Mouse (Mus musculus) ES-CJ7 (cell line): Measurements from ENCODE around the gene Efhd2.

Experiments used
- DNase-seq: peaks from one replicate; pipeline ENCODE4 v3.0.0; 2011; ENCODE audit warnings: low read depth, low spot score

Gene Efhd2

GRCm38 (mm10) chr4:141881289-141881914, 6.7 kb upstream of the Efhd2 start:
- DNase-seq, result no peak

- no peak for DNase-seq
Measured at GRCm38 (mm10) chr4:141879875-141880274, 5.2 kb upstream of the Efhd2 start.

- no peak for DNase-seq
Measured at GRCm38 (mm10) chr4:141879074-141879473, 4.4 kb upstream of the Efhd2 start.

GRCm38 (mm10) chr4:141878621-141879020, 3.9 kb upstream of the Efhd2 start:
- DNase-seq, result no peak

DNA sequence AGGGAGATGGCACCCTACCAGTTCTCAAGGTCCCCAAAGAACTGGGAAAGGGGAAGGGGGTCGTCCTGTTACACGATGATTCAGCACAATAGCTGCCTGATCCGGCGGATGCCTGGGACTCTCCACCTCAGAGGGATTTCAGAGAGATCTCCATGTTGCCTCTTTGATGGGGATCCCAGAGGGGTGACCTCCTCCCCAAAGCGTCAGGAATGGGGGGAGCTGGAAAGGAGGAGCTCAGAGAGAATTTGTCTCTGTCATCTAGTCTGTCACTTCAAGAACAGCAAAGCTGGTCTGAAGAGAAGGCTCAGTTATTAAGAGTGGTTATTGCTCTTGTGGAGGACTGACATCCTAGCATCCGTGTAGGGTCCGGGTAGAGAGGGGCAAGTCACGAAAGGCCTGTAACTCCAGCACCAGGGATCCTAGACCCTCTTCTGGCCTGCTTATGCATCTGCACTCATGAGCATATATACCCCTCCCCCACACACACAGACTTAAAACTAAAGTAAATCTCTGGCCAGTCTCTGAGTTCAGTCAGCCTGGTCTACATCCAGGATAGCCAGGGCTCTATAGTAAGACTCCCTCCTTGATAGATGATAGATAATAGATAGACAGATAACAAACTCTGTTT, 875 bp upstream of the Efhd2 start:
- DNase-seq, result no peak

DNA sequence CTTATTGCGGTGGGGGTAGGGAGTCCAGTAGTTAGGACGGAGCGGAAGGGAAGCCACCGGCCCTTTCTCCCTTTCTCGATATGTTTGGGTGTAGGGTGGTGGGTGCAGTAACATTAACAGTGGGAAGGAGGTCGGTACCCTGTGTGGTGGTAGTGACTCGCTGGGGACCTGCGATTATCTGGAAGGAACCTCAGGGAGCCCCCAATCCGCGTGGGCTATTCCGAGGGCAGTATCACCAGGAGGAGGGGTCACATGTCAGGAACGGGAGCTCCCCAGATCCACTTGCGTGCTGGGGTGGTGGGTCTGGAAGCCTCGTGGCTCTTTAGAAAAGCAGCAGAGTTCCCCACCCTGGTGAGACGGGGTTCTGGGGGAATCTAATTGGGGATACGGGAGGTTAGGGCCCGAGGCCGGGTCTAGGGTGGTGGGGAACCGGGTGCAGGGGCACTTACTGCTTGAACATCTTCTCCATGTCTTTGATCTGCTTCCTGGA, 564 bp downstream of the Efhd2 start:
- DNase-seq, result no peak

GRCm38 (mm10) chr4:141872977-141873376, 1.7 kb downstream of the Efhd2 start:
- DNase-seq, result no peak

GRCm38 (mm10) chr4:141871909-141872308, 2.8 kb downstream of the Efhd2 start:
- DNase-seq, result no peak

DNA sequence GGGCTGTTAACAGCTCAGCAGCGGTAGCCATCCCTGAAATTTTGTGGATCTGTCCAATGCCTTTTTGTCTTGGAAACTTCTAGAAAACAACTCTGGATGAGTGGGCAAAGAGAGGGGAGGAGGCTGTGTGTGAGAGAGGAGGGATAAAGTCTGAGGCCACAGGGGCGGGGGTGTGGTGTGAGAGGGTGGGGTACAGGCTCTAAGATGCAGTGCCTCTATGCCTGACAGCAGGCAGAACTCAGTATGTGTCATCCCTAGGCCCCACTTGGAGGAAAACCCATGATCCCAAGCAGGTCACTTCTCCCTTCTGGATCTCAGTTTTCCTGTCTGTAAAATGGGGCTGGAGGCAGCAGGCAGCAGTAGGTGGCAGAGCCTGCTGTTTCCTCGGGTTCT, 3.4 kb downstream of the Efhd2 start:
- no peak for DNase-seq

- no peak for DNase-seq
Measured at GRCm38 (mm10) chr4:141870666-141871332, 3.9 kb downstream of the Efhd2 start.

DNA sequence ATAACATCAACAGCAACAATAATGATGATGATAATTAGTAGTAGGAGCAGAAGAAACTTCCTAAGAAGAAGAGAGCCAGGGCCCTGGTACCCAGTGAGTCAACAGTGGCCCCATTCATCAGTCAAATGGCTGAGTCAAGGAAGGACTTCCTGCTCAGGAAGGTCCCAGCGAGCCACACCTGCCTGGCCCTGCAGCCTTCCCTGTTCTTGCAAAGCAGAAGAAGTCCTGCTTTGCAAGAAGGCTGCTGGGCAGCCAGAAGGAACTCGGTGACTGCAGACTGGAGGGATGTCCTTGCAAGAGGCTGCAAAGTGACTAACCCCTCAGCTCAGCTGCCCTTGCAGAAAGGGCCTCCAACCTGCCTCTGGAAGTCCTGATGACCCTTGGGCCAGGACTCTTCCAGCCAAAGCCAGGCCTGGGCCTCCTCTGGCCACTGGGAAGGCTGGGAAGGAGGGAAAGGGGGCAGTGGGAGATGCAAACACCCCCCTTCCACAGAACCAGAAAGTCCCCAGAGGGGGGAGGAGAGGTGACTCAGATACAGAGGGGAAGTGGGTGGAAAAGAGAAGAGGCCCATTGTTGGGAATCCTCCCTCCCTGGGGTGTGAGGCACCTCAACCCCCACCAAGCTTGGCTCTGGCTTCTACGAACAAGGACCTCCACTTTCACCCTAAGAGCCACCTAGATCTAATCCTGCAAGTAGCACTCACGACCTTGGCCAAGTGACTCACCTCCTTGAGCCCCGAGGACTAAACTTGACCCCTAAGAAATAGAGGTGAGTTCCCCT, 5.1 kb downstream of the Efhd2 start:
- no peak for DNase-seq

DNA sequence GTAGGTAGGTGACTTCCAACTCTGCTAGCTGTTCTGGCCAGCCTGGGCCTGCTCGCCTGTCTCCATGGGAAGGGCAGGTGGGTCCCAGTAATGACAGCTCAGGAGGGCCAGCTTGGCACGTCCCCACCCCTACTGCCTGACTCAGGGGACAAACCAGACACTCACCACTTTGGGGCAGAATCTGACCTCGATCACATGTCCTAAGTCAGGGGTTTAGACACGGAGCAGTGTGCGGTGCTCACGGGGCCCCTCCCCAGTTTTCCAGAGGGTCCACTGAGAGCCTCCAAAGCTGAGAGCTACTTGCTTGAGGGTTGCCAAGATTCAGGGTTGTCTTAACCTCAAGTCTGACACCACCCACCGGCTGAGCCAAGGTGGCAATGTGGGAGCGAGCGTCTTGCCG, 6.7 kb downstream of the Efhd2 start:
- DNase-seq, result no peak

DNA sequence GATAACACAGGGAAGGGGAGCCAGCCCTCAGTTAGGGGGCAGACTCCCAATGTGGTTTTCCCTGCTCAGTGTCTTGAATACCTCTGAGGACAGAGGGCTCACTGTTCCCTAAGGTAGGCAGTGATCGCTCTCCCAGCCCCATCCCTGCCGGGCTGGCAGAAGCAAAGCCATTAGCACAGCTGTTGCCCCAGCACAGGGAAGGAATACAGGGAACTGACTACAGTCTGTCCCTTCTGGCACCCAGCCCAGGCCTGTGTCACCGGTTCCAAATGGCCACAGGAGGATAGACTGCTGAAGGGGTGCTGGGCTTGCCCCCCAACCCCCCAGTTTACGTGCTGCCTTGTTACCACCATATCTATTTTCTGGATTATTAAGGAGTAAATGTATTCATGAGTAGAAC, 7.2 kb downstream of the Efhd2 start:
- no peak for DNase-seq

DNA sequence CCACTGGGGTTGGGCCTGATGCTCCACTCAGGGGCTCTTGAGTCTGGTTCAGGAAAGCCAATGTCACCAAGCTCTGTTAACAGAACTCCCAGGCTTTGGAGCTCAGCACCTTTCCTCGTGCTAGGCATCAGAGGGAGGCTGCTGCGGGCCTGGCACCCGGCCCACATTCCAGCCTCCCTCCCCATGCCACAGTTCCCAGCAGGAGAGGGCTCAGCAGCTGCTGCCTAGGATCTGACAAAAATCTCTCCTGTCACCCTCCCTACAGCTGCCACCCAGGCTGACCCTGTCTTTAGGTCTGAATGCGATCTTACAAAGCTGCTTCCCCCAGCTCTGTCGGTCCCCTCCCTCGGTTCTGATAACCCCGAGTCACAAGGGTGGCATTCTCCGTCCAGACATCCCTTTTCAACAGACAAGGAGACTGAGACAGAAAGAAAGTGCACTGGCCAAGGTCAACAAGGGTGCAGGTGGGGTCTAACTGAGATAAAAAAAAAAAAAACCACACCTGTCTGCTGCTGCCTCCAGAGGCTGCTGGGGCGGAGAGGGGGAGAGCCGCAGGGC, 7.7 kb downstream of the Efhd2 start:
- DNase-seq, result peak; percentile 40

DNA sequence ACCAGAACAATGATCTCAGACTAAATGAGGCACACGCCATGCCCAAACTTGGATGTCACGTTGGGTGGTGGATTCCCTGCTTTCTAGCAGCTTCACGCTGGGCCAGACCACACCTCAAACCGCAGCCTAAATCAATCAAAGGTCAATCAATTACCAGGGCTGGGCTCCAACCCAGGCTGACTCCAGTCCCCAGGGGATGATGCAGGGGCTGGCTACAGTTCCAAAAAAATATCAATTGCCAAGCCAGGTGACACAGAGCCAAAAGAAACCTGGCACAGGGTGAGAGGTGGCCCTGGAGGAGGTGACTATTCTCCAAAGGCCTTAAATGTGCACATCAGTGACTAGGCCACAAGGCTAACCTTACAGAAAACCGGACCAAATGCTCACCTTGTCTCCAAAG, 9.1 kb downstream of the Efhd2 start:
- no peak for DNase-seq

DNA sequence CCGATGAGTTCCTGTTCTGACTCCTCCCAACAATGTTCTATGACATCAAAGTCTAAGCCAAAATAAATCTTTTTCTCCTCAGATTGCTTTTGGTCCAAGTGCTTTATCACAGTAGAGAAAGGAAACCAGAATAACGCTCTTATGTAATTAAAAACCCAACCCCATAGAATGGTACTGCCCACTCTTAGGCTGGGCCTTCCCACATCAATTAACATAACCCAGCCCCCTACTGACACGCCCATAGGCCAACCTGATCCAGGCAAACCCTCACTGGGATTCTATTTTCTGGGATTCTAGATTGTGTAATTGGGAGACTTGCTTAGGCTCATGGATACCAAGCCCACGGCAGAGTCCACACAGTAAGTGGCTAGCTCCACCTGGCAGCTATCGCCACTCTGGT, 9.7 kb downstream of the Efhd2 start:
- DNase-seq, result peak; percentile 58

- no peak for DNase-seq
Measured at GRCm38 (mm10) chr4:141864506-141864905, 10.2 kb downstream of the Efhd2 start.

DNA sequence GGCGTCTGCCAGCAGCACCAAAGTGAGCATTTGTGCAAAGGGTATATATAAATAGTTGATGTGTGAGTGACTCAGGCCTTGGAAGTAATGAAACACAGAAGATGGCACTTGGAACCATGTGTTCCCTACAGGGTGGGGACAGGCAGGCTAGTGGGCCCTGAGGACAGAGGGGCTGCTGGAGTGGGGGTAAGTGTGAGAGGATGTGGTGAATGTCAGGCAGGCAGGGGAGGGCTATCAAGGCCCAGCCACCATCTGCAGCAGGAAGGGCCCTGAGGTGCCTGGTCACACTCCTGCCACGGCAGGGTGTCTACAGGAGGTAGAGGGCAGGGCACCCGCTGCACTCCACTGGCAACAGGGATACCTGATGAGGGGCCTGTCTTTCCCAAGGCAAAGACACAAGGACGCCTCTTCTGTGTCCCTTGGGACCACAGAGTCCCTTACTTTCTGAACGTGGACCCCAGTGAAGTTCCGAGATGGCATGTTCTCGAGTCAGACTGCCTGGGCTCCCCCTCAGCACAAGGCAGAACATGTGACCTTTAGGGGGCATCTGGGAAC, 10.9 kb downstream of the Efhd2 start:
- no peak for DNase-seq

GRCm38 (mm10) chr4:141862867-141863266, 11.9 kb downstream of the Efhd2 start:
- no peak for DNase-seq

DNA sequence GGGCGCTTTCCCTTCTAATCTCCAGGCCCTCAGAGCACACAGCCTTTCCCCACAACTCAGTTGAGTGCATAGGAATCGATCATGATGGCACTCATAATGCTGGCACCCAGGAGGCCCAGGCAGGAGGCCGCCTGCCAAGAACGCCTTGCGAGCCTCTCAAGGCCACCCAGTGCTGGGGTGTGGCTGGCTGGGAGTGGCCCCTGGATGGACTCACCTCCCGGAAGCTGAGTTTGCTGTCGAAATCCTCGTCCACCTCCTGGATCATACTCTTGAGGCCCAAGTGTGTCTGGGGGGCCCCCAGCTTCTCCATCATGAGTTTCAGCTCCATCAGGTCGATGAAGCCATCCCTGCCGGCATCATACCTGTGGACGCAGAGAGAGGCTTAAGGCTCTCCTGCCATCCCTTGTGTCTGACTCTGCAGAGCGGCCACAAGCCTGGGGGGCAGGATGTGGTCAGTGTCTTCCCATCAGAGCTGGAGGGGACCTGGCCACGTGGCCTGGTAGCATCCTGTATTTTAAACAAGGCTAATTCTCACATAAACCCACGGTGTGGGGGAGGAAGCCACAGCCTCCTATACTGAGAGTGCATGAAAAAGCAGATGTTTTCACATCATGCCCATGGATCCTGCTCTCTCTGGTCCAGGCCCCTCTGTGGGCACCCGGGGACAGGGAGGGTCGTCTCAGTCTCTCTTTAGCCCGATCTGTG, 13.0 kb downstream of the Efhd2 start:
- no peak for DNase-seq

GRCm38 (mm10) chr4:141860246-141860841, 14.4 kb downstream of the Efhd2 start:
- no peak for DNase-seq
